Mouse (Mus musculus) hindbrain, embryonic 16.5 days (tissue): ENCODE measurements at regions not wholly inside any gene's neighbourhood (a gene's known extent, or its start where the extent isn't known, plus 50 kb on each side); places are given as distances from the start of the nearest gene placed in this dataset.

Source experiments
- ATAC-seq: fragments of 200-750 bp; cut with Nextera tagmentation; 2 replicates; pipeline ENCODE4 v1.8.0; 2017; ENCODE audit warnings: moderate TSS enrichment, moderate library complexity
- H3K27ac ChIP-seq: fragments of 300-500 bp; sonication (generic); 2 replicates; pipeline ENCODE4 v1.5.1; 2014; ENCODE audit warnings: low read depth, mild to moderate bottlenecking, control low read depth, low read length, moderate library complexity
- H3K27me3 ChIP-seq: fragments of 300-500 bp; sonication (generic); replicated peaks from 2 replicates; pipeline ENCODE4 v1.6.1; 2014; ENCODE audit warnings: low read length; ENCODE audit not compliant: control insufficient read depth, insufficient read depth
- H3K36me3 ChIP-seq: fragments of 300-500 bp; sonication (generic); 2 replicates; pipeline ENCODE4 v1.6.1; 2014; ENCODE audit warnings: mild to moderate bottlenecking, low read length, moderate library complexity, mixed read lengths; ENCODE audit not compliant: control insufficient read depth, insufficient read depth
- H3K4me1 ChIP-seq: fragments of 300-500 bp; sonication (generic); 2 replicates; pipeline ENCODE4 v1.6.1; 2014; ENCODE audit warnings: low read depth, low read length; ENCODE audit not compliant: control insufficient read depth, insufficient read depth
- H3K4me2 ChIP-seq: fragments of 300-500 bp; sonication (generic); 2 replicates; pipeline ENCODE4 v1.6.1; 2014; ENCODE audit warnings: mild to moderate bottlenecking, low read length, control low read depth, moderate library complexity
- H3K4me3 ChIP-seq: fragments of 300-500 bp; sonication (generic); 2 replicates; pipeline ENCODE4 v1.5.1; 2014; ENCODE audit warnings: mild to moderate bottlenecking, low read length, control low read depth, moderate library complexity
- H3K9ac ChIP-seq: fragments of 300-500 bp; sonication (generic); 2 replicates; pipeline ENCODE4 v1.6.1; 2014; ENCODE audit warnings: low read depth, mild to moderate bottlenecking, control low read depth, low read length, moderate library complexity
- H3K9me3 ChIP-seq: fragments of 300-500 bp; sonication (generic); 2 replicates; pipeline ENCODE4 v1.6.1; 2014; ENCODE audit warnings: mild to moderate bottlenecking, low read length, moderate library complexity; ENCODE audit not compliant: control insufficient read depth
- WGBS: fragments of 180-500 bp; shearing (Covaris S2); extraction: QIAGEN DNeasy Blood & Tissue Kit; methylation state at CpG from one replicate; pipeline ENCODE4 v1.1.7; 2014; 5-methylcytosine and 5-hydroxymethylcytosine counted together

DNA sequence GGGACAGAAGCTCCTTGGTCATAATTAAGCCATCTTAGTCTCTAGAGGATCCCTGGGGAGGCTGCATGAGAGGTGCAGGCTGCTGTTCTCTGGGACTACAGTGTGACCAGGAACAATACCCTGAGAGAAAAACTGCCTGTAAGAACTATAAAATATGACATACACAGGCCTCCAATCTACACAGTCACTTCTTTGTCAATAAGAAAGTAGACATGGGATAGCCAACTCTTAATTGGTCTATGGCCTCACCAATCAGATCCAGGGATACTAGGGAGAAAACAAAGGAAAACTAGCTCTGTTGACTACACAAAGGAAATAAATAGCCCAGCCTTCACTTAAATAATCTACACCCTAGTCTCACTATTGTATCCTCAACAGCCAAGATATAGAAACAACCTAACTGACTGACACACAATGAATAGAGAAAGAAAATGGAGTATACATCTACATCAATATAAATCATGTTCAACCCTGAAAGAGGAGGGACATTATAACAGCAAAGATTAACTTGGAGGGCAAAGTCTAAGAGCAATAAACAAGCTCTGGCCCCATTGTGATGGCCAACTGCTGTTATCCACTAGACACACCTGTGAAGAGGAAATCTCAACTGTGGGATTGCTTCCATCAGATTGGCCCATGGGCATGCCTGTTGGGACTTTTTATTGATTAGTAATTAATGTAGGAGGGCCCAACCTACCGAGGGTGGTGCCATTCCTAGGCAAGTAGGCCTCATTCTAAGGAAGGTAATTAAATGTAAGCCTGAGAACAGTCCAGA is 166.6 kb upstream of the Mgmt start:
- ATAC-seq: no peak

DNA sequence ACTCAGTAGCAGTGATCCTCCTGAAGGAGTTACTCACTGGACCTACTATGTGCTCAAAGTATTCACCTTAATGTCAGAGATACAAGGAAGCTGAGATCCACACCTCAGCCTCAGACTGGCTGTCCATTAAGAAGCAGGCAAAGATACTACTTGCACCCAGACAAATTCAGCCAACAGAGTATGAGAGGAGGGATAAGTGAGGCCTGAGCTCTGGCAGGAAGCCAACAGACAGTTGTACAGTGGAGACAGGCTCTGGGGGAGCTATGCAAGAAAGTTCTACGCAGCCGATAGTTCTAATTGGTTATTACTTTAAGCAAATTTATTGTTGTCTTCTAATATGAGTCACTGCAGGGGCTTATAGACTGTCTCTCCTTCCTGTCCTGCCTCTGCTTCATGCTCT is 152.2 kb upstream of the Mgmt start:
- Histone ChIP-seq H3K9me3 (no peaks in the 10 kb centered on the region), H3K27me3 (no peaks in the 10 kb centered on the region), H3K36me3 (no peaks in the 10 kb centered on the region), H3K4me2 (no peak overlapping the region), H3K9ac (no peak overlapping the region), H3K4me1 (no peaks in the 10 kb centered on the region), H3K27ac (no peak overlapping the region), H3K4me3 (no peak overlapping the region)
- no peak for ATAC-seq
- WGBS: 86% methylated on average over 2 of the region's 2 CpGs

More for the DNA sequence above, 166.6 kb upstream of the Mgmt start:
- 77% methylated on average over 1 of the region's 1 CpGs for WGBS
- no peak overlapping the region for H3K27ac ChIP-seq
- H3K4me2 ChIP-seq: no peak overlapping the region
- no peaks in the 10 kb centered on the region for H3K9me3 ChIP-seq
- no peaks in the 10 kb centered on the region for H3K36me3 ChIP-seq
- no peak overlapping the region for H3K9ac ChIP-seq
- no peak overlapping the region for H3K4me3 ChIP-seq
- no peaks in the 10 kb centered on the region for H3K4me1 ChIP-seq
- no peaks in the 10 kb centered on the region for H3K27me3 ChIP-seq

DNA sequence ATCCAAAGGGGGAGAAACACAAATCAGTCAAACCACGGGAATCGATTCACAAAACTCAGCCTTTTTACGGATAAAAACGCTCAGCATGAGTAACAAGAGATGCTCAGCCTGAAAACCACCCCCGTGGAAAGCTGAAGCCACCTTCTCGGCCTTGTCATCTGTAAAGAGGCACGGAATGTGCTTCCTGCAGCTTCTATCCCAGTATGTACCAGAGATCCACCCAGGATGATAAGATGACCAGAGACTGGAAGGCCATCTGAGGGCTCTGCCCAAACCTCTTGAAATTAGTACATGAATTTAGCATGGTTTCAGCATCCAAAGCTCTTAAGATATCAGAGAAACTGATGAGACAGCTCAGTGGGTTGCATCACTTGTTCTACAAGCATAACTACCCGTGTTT is 149.0 kb upstream of the Mgmt start:
- H3K27ac ChIP-seq: no peak overlapping the region
- H3K27me3 ChIP-seq: no peaks in the 10 kb centered on the region
- no peak overlapping the region for H3K9ac ChIP-seq
- no peak for ATAC-seq
- no peak overlapping the region for H3K4me3 ChIP-seq
- H3K4me1 ChIP-seq: no peaks in the 10 kb centered on the region
- H3K9me3 ChIP-seq: no peaks in the 10 kb centered on the region
- no peaks in the 10 kb centered on the region for H3K36me3 ChIP-seq
- no peak overlapping the region for H3K4me2 ChIP-seq
- WGBS: 86% methylated on average over 8 of the region's 8 CpGs

DNA sequence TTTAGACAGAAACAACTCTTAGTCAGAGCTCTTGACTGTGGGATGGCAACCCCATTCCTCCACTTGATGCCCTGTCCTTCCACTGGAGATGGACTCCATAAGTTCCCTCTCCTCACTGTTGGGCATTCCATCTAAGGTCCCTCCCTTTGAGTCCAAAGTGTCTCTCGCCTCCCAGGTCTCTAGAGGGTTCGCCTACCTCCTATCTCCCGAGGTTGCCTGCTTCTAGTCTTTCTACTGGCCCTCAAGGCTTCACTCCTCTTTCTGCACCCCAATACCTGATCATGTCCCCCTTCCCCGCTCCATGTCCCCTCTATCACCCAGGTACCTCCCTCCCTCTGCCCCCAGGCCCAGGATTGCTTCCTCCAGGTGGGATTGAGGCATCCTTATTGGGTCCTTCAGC is 142.9 kb upstream of the Mgmt start:
- H3K27me3 ChIP-seq: no peaks in the 10 kb centered on the region
- no peak overlapping the region for H3K4me2 ChIP-seq
- H3K9me3 ChIP-seq: no peaks in the 10 kb centered on the region
- no peaks in the 10 kb centered on the region for H3K36me3 ChIP-seq
- no peaks in the 10 kb centered on the region for H3K4me1 ChIP-seq
- no peak for ATAC-seq
- no peak overlapping the region for H3K4me3 ChIP-seq
- no peak overlapping the region for H3K9ac ChIP-seq
- H3K27ac ChIP-seq: no peak overlapping the region
- 90% methylated on average over 4 of the region's 4 CpGs for WGBS

DNA sequence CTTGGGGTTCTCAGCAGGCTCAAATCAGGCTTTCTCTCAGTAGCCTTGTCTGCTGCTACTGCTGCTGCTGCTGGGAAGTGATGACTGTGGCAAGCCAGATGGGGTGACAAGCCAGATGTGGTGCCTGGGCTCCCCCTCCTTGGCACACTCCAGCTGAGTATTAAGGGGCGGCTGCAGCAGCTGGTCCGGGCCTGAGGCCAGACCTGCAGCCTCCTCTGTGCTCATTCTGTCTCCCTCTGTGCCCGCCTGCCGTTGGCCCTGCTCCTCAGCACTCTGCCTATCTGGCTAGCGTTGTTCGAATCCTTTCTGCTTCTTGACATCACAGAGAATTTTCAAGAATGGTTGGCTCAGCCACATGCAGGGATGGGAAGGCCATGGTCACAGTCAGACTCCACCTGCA is 139.6 kb upstream of the Mgmt start:
- Histone ChIP-seq H3K27me3 (no peaks in the 10 kb centered on the region), H3K9ac (no peak overlapping the region), H3K4me1 (no peaks in the 10 kb centered on the region), H3K27ac (no peak overlapping the region), H3K4me3 (no peak overlapping the region), H3K36me3 (no peaks in the 10 kb centered on the region), H3K9me3 (no peaks in the 10 kb centered on the region), H3K4me2 (no peak overlapping the region)
- 59% methylated on average over 6 of the region's 6 CpGs for WGBS
- ATAC-seq: no peak

DNA sequence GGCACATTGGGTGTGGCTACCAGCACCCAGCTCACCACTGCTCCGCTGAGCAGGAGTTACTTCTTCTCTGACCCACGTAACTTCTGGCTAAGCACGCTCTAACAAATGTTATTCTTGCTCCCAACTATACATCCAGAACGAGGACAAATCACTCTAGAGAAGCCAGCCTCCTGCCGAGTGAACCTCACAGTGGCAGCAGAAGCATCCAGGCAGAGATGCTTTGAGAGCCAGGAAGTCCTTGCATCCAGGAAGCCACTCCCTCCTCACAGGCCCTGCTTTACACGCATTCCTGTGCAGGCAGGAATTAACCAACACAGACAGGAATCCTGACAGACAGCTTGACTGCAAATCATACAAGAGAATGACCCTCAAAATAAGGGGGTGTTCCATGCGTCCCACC is 129.4 kb upstream of the Mgmt start:
- H3K4me1 ChIP-seq: peaks cover 5% of the 10 kb centered on the region; the same call in 1 of the 2 replicates
- ATAC-seq: no peak
- H3K27me3 ChIP-seq: no peaks in the 10 kb centered on the region
- WGBS: 45% methylated on average over 7 of the region's 7 CpGs
- H3K4me2 ChIP-seq: no peak overlapping the region
- H3K36me3 ChIP-seq: no peaks in the 10 kb centered on the region
- no peak overlapping the region for H3K27ac ChIP-seq
- H3K9ac ChIP-seq: no peak overlapping the region
- H3K4me3 ChIP-seq: no peak overlapping the region
- H3K9me3 ChIP-seq: no peaks in the 10 kb centered on the region

DNA sequence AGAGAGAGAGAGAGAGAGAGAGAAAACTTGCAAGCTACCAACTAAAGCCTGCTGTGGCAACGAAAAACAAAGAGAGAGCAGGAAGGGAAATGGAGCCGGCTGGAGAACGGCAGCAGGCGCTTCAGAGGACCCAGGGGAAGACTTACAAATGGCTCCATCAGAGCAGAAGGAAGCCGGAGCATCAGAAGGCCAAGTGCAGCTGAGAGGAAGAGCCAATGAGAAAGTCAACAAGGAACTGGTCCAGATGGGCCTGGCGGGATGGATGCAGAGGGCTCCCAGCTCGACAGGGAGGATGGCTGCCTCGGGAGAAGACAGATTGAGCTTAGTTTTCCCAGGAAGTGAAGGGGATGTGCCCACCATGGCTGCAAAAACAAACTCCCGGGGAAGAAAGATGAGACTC is 127.2 kb upstream of the Mgmt start:
- Histone ChIP-seq H3K4me2 (no peak overlapping the region), H3K9me3 (no peaks in the 10 kb centered on the region), H3K27me3 (no peaks in the 10 kb centered on the region), H3K36me3 (no peaks in the 10 kb centered on the region), H3K4me1 (peaks cover 5% of the 10 kb centered on the region; the same call in 1 of the 2 replicates), H3K27ac (no peak overlapping the region), H3K4me3 (no peak overlapping the region), H3K9ac (no peak overlapping the region)
- 37% methylated on average over 9 of the region's 9 CpGs for WGBS
- no peak for ATAC-seq

DNA sequence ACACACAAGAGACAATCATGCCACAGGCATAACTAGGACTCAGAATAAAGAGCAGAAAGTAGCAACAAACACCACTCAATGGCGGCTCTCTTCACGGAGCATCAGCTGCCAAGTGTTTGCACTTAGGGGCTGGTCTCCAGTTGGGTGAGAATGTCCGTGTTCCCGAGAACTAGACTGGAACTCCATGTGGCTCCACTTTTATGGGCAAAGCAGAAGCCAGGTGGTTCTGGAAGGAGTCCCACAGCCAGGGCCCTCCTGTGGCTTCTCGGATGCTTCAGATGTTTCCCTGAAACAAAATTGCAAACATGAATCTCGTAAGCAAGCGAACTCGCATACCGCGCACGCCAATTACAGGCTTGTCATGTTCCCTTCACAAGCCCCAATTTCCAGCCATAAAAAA is 113.7 kb upstream of the Mgmt start:
- Histone ChIP-seq H3K4me2 (no peak overlapping the region), H3K9me3 (no peaks in the 10 kb centered on the region), H3K9ac (no peak overlapping the region), H3K27me3 (no peaks in the 10 kb centered on the region), H3K4me1 (no peaks in the 10 kb centered on the region), H3K4me3 (no peak overlapping the region), H3K27ac (no peak overlapping the region), H3K36me3 (no peaks in the 10 kb centered on the region)
- no peak for ATAC-seq
- WGBS: 75% methylated on average over 11 of the region's 11 CpGs

DNA sequence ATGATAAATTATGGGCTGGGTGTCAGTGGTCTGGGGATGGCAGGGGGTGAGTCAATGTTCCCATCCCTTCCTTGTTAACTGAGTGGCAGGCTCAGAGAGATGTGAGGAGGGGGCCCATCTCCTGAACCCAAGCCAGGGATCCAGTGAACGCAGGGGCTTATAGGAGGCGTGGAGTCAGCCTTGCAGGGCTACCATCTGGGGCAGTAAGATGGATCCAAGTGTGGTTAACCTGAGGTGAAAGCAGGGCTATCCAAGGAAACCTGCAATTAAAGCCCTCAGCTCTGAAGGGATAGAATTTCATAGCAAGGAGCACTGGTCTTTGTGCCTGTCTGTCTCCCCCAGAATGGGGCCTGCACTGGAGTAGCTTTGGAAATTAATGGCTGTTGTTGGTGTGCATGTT is 103.3 kb upstream of the Mgmt start:
- Histone ChIP-seq H3K27me3 (no peaks in the 10 kb centered on the region), H3K4me2 (no peak overlapping the region)
- 62% methylated on average over 2 of the region's 2 CpGs for WGBS

More for the DNA sequence above, 103.3 kb upstream of the Mgmt start:
- H3K4me1 ChIP-seq: no peaks in the 10 kb centered on the region; the same call in 1 of the 2 replicates
- H3K27ac ChIP-seq: no peak overlapping the region
- H3K36me3 ChIP-seq: no peaks in the 10 kb centered on the region
- ATAC-seq: no peak
- no peak overlapping the region for H3K4me3 ChIP-seq
- no peak overlapping the region for H3K9ac ChIP-seq
- peaks cover 2% of the 10 kb centered on the region; the same call in 1 of the 2 replicates for H3K9me3 ChIP-seq
